Mouse (Mus musculus): ENCODE data around the gene Apon. TPM values are rescaled to one million over a fixed set of nuclear protein-coding genes. Genes with fewer than 3 reads are reported as not detected.

Apon gene
- polyA plus RNA-seq, 1 experiment from 2014 or later = not detected

GRCm38 (mm10) chr10:128221533-128222286, 32.2 kb upstream of the Apon start:
- no peak for ATAC-seq (replicated peaks)
- Histone ChIP-seq H3K4me3 (no peak overlapping the region), H3K27me3 (replicated peaks) (no peaks in the 10 kb centered on the region), H3K9ac (no peak overlapping the region), H3K27ac (no peak overlapping the region), H3K4me1 (no peaks in the 10 kb centered on the region), H3K4me2 (no peak overlapping the region), H3K9me3 (no peaks in the 10 kb centered on the region), H3K36me3 (replicated peaks) (no peaks in the 10 kb centered on the region)
- 67% methylated on average over 16 of the region's 16 CpGs for WGBS

GRCm38 (mm10) chr10:128225064-128225463, 28.8 kb upstream of the Apon start:
- H3K4me2 ChIP-seq = no peak overlapping the region
- no peaks in the 10 kb centered on the region for H3K27me3 ChIP-seq (replicated peaks)
- WGBS = 31% methylated on average over 5 of the region's 5 CpGs
- H3K36me3 ChIP-seq (replicated peaks) = no peaks in the 10 kb centered on the region
- no peak overlapping the region for H3K4me3 ChIP-seq
- H3K27ac ChIP-seq = no peak overlapping the region
- no peaks in the 10 kb centered on the region for H3K4me1 ChIP-seq
- ATAC-seq (replicated peaks) = no peak
- H3K9me3 ChIP-seq = no peaks in the 10 kb centered on the region
- H3K9ac ChIP-seq = no peak overlapping the region

- no peak for ATAC-seq (replicated peaks)
- no peak within 1 kb of the TSS for H3K9ac ChIP-seq
- H3K4me2 ChIP-seq = no peak within 1 kb of the TSS
- H3K36me3 ChIP-seq (replicated peaks) = no peaks in the 10 kb centered on the region
- no peaks in the 10 kb centered on the region for H3K4me1 ChIP-seq
- no peaks in the 10 kb centered on the region for H3K27me3 ChIP-seq (replicated peaks)
- H3K9me3 ChIP-seq = no peaks in the 10 kb centered on the region
- H3K4me3 ChIP-seq = no peak within 1 kb of the TSS
- H3K27ac ChIP-seq = no peak within 1 kb of the TSS
- WGBS = 31% methylated on average over 4 of the region's 4 CpGs
Observed at GRCm38 (mm10) chr10:128225538-128225937, 28.4 kb upstream of the Apon start, which contains the start of gene Mip. Gene Mip, plus strand, starts transcription at chr10:128225838.

GRCm38 (mm10) chr10:128227592-128227991, 26.3 kb upstream of the Apon start:
- no peak overlapping the region for H3K9ac ChIP-seq
- no peak overlapping the region for H3K4me3 ChIP-seq
- H3K4me2 ChIP-seq = no peak overlapping the region
- WGBS = 84% methylated on average over 9 of the region's 9 CpGs
- no peaks in the 10 kb centered on the region for H3K36me3 ChIP-seq (replicated peaks)
- H3K27me3 ChIP-seq (replicated peaks) = no peaks in the 10 kb centered on the region
- H3K9me3 ChIP-seq = no peaks in the 10 kb centered on the region
- peaks cover 8% of the 10 kb centered on the region for H3K4me1 ChIP-seq
- no peak for ATAC-seq (replicated peaks)
- no peak overlapping the region for H3K27ac ChIP-seq

GRCm38 (mm10) chr10:128228009-128228408, 25.9 kb upstream of the Apon start:
- H3K27me3 ChIP-seq (replicated peaks) = no peaks in the 10 kb centered on the region
- H3K27ac ChIP-seq = no peak overlapping the region
- H3K9me3 ChIP-seq = no peaks in the 10 kb centered on the region
- H3K4me1 ChIP-seq = peaks cover 12% of the 10 kb centered on the region
- no peak overlapping the region for H3K9ac ChIP-seq
- no peak for ATAC-seq (replicated peaks)
- WGBS = 95% methylated on average over 8 of the region's 8 CpGs
- H3K4me2 ChIP-seq = no peak overlapping the region
- no peaks in the 10 kb centered on the region for H3K36me3 ChIP-seq (replicated peaks)
- no peak overlapping the region for H3K4me3 ChIP-seq

GRCm38 (mm10) chr10:128230582-128230981, 23.3 kb upstream of the Apon start:
- no peak overlapping the region for H3K27ac ChIP-seq
- ATAC-seq (replicated peaks) = no peak
- no peaks in the 10 kb centered on the region for H3K9me3 ChIP-seq
- no peaks in the 10 kb centered on the region for H3K27me3 ChIP-seq (replicated peaks)
- 86% methylated on average over 12 of the region's 12 CpGs for WGBS
- H3K36me3 ChIP-seq (replicated peaks) = no peaks in the 10 kb centered on the region
- no peak overlapping the region for H3K4me3 ChIP-seq
- no peak overlapping the region for H3K4me2 ChIP-seq
- peaks cover 12% of the 10 kb centered on the region for H3K4me1 ChIP-seq
- H3K9ac ChIP-seq = no peak overlapping the region

GRCm38 (mm10) chr10:128231146-128231545, 22.8 kb upstream of the Apon start:
- Histone ChIP-seq H3K27ac (no peak overlapping the region; the same call in 1 of the 2 replicates), H3K27me3 (replicated peaks) (no peaks in the 10 kb centered on the region), H3K4me1 (peaks cover 12% of the 10 kb centered on the region), H3K4me2 (peak overlapping the region; percentile 60), H3K36me3 (replicated peaks) (no peaks in the 10 kb centered on the region), H3K4me3 (peak overlapping the region; percentile 95), H3K9me3 (no peaks in the 10 kb centered on the region), H3K9ac (peak overlapping the region; percentile 83; the same call in 1 of the 2 replicates)
- 17% methylated on average over 5 of the region's 5 CpGs for WGBS
- no peak for ATAC-seq (replicated peaks)

- no peaks in the 10 kb centered on the region for H3K9me3 ChIP-seq
- H3K4me3 ChIP-seq = peak within 1 kb of the TSS; percentile 95
- peak within 1 kb of the TSS; percentile 93 for H3K27ac ChIP-seq
- under 1% methylated on average over 57 of the region's 58 CpGs for WGBS
- no peaks in the 10 kb centered on the region for H3K36me3 ChIP-seq (replicated peaks)
- peak; percentile 92 for ATAC-seq (replicated peaks)
- peak within 1 kb of the TSS; percentile 60 for H3K4me2 ChIP-seq
- no peaks in the 10 kb centered on the region for H3K27me3 ChIP-seq (replicated peaks)
- H3K9ac ChIP-seq = peak within 1 kb of the TSS; percentile 83
- H3K4me1 ChIP-seq = peaks cover 12% of the 10 kb centered on the region
Observed at GRCm38 (mm10) chr10:128231697-128232419, 22.0 kb upstream of the Apon start, which contains the start of gene Timeless. Gene Timeless, plus strand, starts transcription at chr10:128232065.

GRCm38 (mm10) chr10:128232420-128232985, 21.4 kb upstream of the Apon start:
- Histone ChIP-seq H3K4me3 (peak overlapping the region; percentile 95), H3K27ac (peak overlapping the region; percentile 93), H3K4me1 (peaks cover 12% of the 10 kb centered on the region), H3K4me2 (peak overlapping the region; percentile 60), H3K9ac (peak overlapping the region; percentile 83), H3K27me3 (replicated peaks) (no peaks in the 10 kb centered on the region), H3K9me3 (no peaks in the 10 kb centered on the region), H3K36me3 (replicated peaks) (no peaks in the 10 kb centered on the region)
- WGBS = under 1% methylated on average over 14 of the region's 14 CpGs
- ATAC-seq (replicated peaks) = peak; percentile 56

GRCm38 (mm10) chr10:128236321-128236720, 17.6 kb upstream of the Apon start:
- no peak for ATAC-seq (replicated peaks)
- no peaks in the 10 kb centered on the region for H3K9me3 ChIP-seq
- no peaks in the 10 kb centered on the region for H3K27me3 ChIP-seq (replicated peaks)
- WGBS = 49% methylated on average over 4 of the region's 4 CpGs
- H3K4me2 ChIP-seq = no peak overlapping the region
- H3K36me3 ChIP-seq (replicated peaks) = 0 out of 2 replicates have a peak, but pooled peaks cover 4% of the 10 kb centered on the region
- no peak overlapping the region for H3K4me3 ChIP-seq
- H3K27ac ChIP-seq = no peak overlapping the region
- no peak overlapping the region for H3K9ac ChIP-seq
- peaks cover 14% of the 10 kb centered on the region for H3K4me1 ChIP-seq

GRCm38 (mm10) chr10:128237807-128238480, 16.0 kb upstream of the Apon start:
- 0 out of 2 replicates have a peak overlapping the region, but pooled peaks have one; percentile 11 for H3K27ac ChIP-seq
- H3K36me3 ChIP-seq (replicated peaks) = peaks cover 5% of the 10 kb centered on the region; the same call in 1 of the 2 replicates
- no peak overlapping the region for H3K4me2 ChIP-seq
- WGBS = 70% methylated on average over 15 of the region's 15 CpGs
- H3K27me3 ChIP-seq (replicated peaks) = no peaks in the 10 kb centered on the region
- H3K4me1 ChIP-seq = peaks cover 7% of the 10 kb centered on the region; the same call in 1 of the 2 replicates
- ATAC-seq (replicated peaks) = no peak
- H3K4me3 ChIP-seq = no peak overlapping the region
- H3K9ac ChIP-seq = no peak overlapping the region
- H3K9me3 ChIP-seq = no peaks in the 10 kb centered on the region

- 97% methylated on average over 4 of the region's 4 CpGs for WGBS
- no peak overlapping the region for H3K27ac ChIP-seq
- ATAC-seq (replicated peaks) = no peak
Observed at GRCm38 (mm10) chr10:128239140-128239539, 14.8 kb upstream of the Apon start.

More at GRCm38 (mm10) chr10:128239140-128239539, 14.8 kb upstream of the Apon start:
- Histone ChIP-seq H3K9ac (no peak overlapping the region), H3K36me3 (replicated peaks) (peaks cover 8% of the 10 kb centered on the region; the same call in 1 of the 2 replicates), H3K4me1 (0 out of 2 replicates have a peak, but pooled peaks cover 6% of the 10 kb centered on the region), H3K27me3 (replicated peaks) (no peaks in the 10 kb centered on the region), H3K4me2 (no peak overlapping the region), H3K9me3 (no peaks in the 10 kb centered on the region), H3K4me3 (no peak overlapping the region)
